Mouse (Mus musculus) MEL (cell line): ENCODE data around the gene Fam213b.

Source experiments
- CHD2 ChIP-seq: IDR thresholded peaks from 2 replicates; pipeline ENCODE4 v1.6.1; 2011; ENCODE audit warnings: low read length, improper control_type of control experiment
- CTCF ChIP-seq, 3 experiments: IDR thresholded peaks in 2 of 3; conservative IDR thresholded peaks in 1 of 3; 2 replicates each; pipeline ENCODE4 v1.5.1; 2011 to 2012; ENCODE audit warnings: low read length in 3 of 3, low read depth in 2 of 3, mild to moderate bottlenecking in 2 of 3, improper control_type of control experiment in 1 of 3, inconsistent platforms in 1 of 3, mixed read lengths in 1 of 3, moderate library complexity in 1 of 3; ENCODE audit not compliant: control insufficient read depth in 1 of 3, insufficient read depth in 1 of 3, poor library complexity in 1 of 3, severe bottlenecking in 1 of 3

DNA sequence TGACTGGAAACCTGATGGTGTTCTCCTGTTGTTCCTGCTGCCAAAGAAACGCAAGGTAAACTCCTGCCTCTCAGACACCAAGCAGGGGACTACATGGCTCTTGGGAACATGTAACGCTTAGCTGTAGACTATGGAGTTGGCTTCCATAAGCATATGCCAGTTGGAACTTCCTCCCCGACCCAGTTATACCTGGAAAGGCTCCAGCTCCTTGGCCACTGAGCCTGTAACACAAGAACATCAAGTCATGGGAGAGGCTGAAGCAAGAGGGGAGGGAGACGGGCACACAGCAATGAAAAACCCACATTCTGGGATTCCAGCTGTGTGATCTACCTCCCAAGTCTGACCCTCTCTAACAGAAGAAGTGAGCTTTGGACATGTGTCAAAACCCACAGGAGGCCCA is 23.4 kb upstream of the Fam213b start:
- TF ChIP-seq CHD2 (no peak), CTCF (IDR thresholded peaks at IDR 0.05 in 2 of 3, conservative IDR thresholded peaks at IDR 0.05 in 1 of 3; ENCODE audit: control insufficient read depth in 1 of 3, insufficient read depth in 1 of 3, low read depth in 2 of 3, low read length in 3 of 3, poor library complexity in 1 of 3, severe bottlenecking in 1 of 3) (no peak)
